Mouse (Mus musculus): ENCODE results near the gene Hmga1.

GRCm38 (mm10) chr17:27568228-27568627, 11.9 kb downstream of the Hmga1 start:
- TF ChIP-seq CTCF (IDR thresholded peaks at IDR 0.05; ENCODE audit: low read depth, low read length): no peak
- no peak for TF ChIP-seq POLR2AphosphoS5 (IDR thresholded peaks at IDR 0.05; ENCODE audit: insufficient replicate concordance, low read depth, low read length)
- no peak for TF ChIP-seq GATA2 (IDR thresholded peaks at IDR 0.05; ENCODE audit: borderline replicate concordance, low read depth, low read length)
